Mouse (Mus musculus): ENCODE measurements around the gene Armh3. TPM values are rescaled to one million over a fixed set of nuclear protein-coding genes. Genes with fewer than 3 reads are reported as not detected.
A peak's percentile ranks its signal among the peaks of the same experiment; 100 is the strongest.

The Armh3 gene
- polyA plus RNA-seq, 1 experiment from 2014 or later = 7.5 TPM

DNA sequence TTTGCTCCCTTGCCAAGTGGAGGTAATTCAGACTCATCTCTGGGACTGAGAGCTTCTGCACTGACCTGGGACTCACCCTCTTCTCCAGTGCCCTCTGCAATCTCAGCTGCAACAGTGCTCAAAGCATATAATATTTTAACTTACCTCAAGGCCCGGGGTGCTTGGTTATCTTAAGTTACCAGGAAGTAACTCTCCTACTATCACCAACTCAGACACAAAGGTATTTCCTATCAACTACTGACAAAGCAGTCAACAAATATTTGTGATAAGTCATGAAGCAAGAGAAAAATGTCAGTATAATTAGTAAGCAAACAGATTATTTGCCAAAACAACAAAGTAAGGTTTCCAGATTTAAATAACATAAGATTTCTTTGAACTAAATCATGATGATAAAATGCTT is 125.0 kb downstream of the Armh3 start:
- 46% methylated on average over 1 of the region's 1 CpGs for WGBS
- no peaks in the 10 kb centered on the region for H3K4me1 ChIP-seq (replicated peaks; ENCODE audit: control insufficient read depth, insufficient read depth)
- no peak overlapping the region for H3K9ac ChIP-seq (ENCODE audit: low read length)
- no peaks in the 10 kb centered on the region for H3K36me3 ChIP-seq (ENCODE audit: control insufficient read depth, insufficient read depth, low read length)
- H3K27ac ChIP-seq (replicated peaks) = no peak overlapping the region
- no peak overlapping the region for H3K4me3 ChIP-seq (ENCODE audit: low read depth, low read length)
- TF ChIP-seq EP300 (optimal IDR thresholded peaks at IDR 0.05) (no peak), CTCF (IDR thresholded peaks at IDR 0.05; ENCODE audit: low read depth) (no peak)
- H3K9me3 ChIP-seq (ENCODE audit: control insufficient read depth, low read length) = no peaks in the 10 kb centered on the region
- H3K27me3 ChIP-seq (ENCODE audit: control insufficient read depth, insufficient read depth, low read length) = no peaks in the 10 kb centered on the region
- H3K4me2 ChIP-seq (replicated peaks; ENCODE audit: low read depth) = no peak overlapping the region
- DNase-seq (ENCODE audit: low spot score) = no peak
- no peak for ATAC-seq (ENCODE audit: low FRiP score, low TSS enrichment)

DNA sequence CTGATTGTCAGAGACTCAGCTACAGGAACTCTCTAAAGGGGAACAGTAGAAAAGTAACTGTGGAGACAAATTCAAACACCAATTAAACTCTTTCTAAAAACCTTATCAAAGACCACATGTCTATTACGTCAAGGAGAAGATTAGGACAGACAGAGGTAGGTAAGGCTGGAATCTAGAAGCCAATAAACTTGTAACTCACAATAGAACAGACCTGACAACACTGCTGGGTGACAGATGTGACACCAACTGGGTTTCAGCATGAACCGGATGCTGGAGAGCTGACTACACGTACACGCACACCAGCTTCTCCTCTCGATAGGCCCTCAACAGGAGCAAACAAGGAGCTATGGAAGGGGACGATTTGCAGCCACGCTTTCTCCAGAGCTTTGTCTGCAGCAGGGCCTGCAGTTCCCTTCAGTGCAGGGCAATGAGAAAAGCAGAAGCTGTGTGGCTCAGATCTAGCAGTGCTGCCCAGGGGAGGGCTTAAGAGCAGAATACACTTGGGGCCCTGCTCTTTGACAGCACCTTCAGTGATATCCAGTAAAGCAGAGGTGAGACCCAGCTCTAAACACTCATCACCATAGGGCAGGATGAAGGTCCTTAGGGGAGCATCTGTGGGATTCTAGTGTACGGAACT is 142.9 kb downstream of the Armh3 start:
- H3K27ac ChIP-seq (replicated peaks) = no peak overlapping the region
- no peak overlapping the region for H3K4me3 ChIP-seq (ENCODE audit: low read depth, low read length)
- no peaks in the 10 kb centered on the region for H3K27me3 ChIP-seq (ENCODE audit: control insufficient read depth, insufficient read depth, low read length)
- TF ChIP-seq CTCF (IDR thresholded peaks at IDR 0.05; ENCODE audit: low read depth) (no peak), EP300 (optimal IDR thresholded peaks at IDR 0.05) (no peak)
- WGBS = 63% methylated on average over 8 of the region's 8 CpGs
- H3K36me3 ChIP-seq (ENCODE audit: control insufficient read depth, insufficient read depth, low read length) = no peaks in the 10 kb centered on the region
- H3K4me2 ChIP-seq (replicated peaks; ENCODE audit: low read depth) = no peak overlapping the region
- H3K9ac ChIP-seq (ENCODE audit: low read length) = no peak overlapping the region
- no peak for ATAC-seq (ENCODE audit: low FRiP score, low TSS enrichment)
- no peaks in the 10 kb centered on the region for H3K9me3 ChIP-seq (ENCODE audit: control insufficient read depth, low read length)
- no peak for DNase-seq (ENCODE audit: low spot score)
- H3K4me1 ChIP-seq (replicated peaks; ENCODE audit: control insufficient read depth, insufficient read depth) = no peaks in the 10 kb centered on the region

DNA sequence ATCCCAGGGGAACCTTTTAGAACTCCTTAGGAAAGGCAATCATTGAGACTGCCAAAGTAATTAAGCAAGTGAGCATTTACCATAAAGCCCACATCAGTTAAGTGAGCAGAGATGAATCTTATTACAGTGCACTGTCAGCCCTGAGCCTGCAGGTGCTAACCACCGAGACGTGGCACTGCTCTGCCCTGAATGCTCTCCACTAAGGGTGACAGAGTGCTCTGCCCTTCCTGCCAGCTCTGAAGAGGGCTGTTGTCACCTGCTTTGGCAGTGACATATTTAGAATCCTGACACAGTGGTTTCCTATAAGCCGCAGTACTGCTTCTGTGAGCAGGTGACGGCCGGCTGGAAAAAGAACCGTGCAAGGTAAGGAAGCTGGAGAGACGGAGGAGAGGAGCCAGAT is 143.8 kb downstream of the Armh3 start:
- no peak overlapping the region for H3K9ac ChIP-seq (ENCODE audit: low read length)
- no peaks in the 10 kb centered on the region for H3K9me3 ChIP-seq (ENCODE audit: control insufficient read depth, low read length)
- TF ChIP-seq EP300 (optimal IDR thresholded peaks at IDR 0.05) = no peak
- no peak overlapping the region for H3K27ac ChIP-seq (replicated peaks)
- no peak overlapping the region for H3K4me3 ChIP-seq (ENCODE audit: low read depth, low read length)
- no peaks in the 10 kb centered on the region for H3K36me3 ChIP-seq (ENCODE audit: control insufficient read depth, insufficient read depth, low read length)
- no peak overlapping the region for H3K4me2 ChIP-seq (replicated peaks; ENCODE audit: low read depth)
- no peaks in the 10 kb centered on the region for H3K4me1 ChIP-seq (replicated peaks; ENCODE audit: control insufficient read depth, insufficient read depth)
- DNase-seq (ENCODE audit: low spot score) (no peak), ATAC-seq (ENCODE audit: low FRiP score, low TSS enrichment) (no peak)
- no peaks in the 10 kb centered on the region for H3K27me3 ChIP-seq (ENCODE audit: control insufficient read depth, insufficient read depth, low read length)
- 74% methylated on average over 7 of the region's 7 CpGs for WGBS

DNA sequence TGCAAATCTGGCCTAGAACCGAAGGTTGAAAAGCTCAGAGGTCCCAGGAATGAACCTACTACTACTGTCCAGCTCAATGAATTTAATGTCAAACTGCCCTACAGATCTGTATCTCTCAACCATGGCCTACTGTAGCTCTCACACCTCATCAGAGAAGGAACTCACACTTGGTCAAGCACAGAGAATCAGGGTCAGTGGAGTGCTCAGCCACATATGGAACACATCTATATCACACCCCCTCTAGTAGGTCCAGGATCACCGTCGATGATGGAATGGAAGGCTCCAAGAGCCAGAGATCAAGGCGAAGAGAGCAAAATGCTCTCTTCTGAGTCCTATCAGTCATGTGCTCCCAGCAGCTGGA is 150.6 kb downstream of the Armh3 start:
- Histone ChIP-seq H3K4me2 (replicated peaks; ENCODE audit: low read depth) (no peak overlapping the region), H3K4me1 (replicated peaks; ENCODE audit: control insufficient read depth, insufficient read depth) (no peaks in the 10 kb centered on the region), H3K9ac (ENCODE audit: low read length) (no peak overlapping the region), H3K27ac (replicated peaks) (no peak overlapping the region), H3K4me3 (ENCODE audit: low read depth, low read length) (no peak overlapping the region), H3K9me3 (ENCODE audit: control insufficient read depth, low read length) (no peaks in the 10 kb centered on the region), H3K36me3 (ENCODE audit: control insufficient read depth, insufficient read depth, low read length) (no peaks in the 10 kb centered on the region), H3K27me3 (ENCODE audit: control insufficient read depth, insufficient read depth, low read length) (no peaks in the 10 kb centered on the region)
- WGBS = 72% methylated on average over 4 of the region's 4 CpGs
- TF ChIP-seq CTCF (IDR thresholded peaks at IDR 0.05; ENCODE audit: low read depth) = no peak
- DNase-seq (ENCODE audit: low spot score) (no peak), ATAC-seq (ENCODE audit: low FRiP score, low TSS enrichment) (no peak)

DNA sequence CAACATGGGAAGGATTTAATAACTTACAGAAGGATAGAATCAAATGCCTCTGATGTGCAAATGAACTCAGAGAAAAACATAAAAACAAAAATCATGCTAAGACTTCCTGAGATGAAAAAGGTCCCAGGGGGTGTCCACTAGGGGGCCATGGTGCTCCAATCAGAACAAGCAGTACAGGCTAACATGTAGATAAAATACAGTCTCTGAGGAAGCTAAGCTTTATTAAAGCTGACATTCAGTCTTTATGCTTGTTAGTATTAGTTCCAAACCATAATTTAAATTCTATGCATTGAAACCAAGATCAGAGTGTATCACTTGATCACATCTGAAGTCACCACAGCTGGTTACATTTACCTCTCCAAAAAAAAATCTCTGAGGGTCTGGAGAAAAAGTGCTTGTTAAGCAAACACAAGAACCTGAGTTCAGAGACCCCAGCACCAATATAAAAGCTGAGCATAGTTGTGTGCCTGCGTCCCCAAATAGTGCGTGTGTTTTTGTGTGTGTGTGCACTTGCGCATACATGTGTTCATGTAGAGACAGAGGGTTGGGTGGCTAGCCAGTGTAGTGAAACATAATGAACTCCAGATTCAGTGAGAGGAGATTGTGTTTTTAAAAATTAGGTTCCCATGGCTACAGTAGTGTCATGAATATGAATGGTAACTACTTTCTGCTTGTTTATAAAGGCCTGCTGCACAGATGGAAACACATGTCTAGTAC is 151.1 kb downstream of the Armh3 start:
- Histone ChIP-seq H3K9me3 (ENCODE audit: control insufficient read depth, low read length) (no peaks in the 10 kb centered on the region), H3K4me2 (replicated peaks; ENCODE audit: low read depth) (no peak overlapping the region), H3K9ac (ENCODE audit: low read length) (no peak overlapping the region), H3K27ac (replicated peaks) (no peak overlapping the region), H3K36me3 (ENCODE audit: control insufficient read depth, insufficient read depth, low read length) (no peaks in the 10 kb centered on the region), H3K27me3 (ENCODE audit: control insufficient read depth, insufficient read depth, low read length) (no peaks in the 10 kb centered on the region), H3K4me3 (ENCODE audit: low read depth, low read length) (no peak overlapping the region), H3K4me1 (replicated peaks; ENCODE audit: control insufficient read depth, insufficient read depth) (no peaks in the 10 kb centered on the region)
- 80% methylated on average over 3 of the region's 3 CpGs for WGBS
- DNase-seq (ENCODE audit: low spot score) (no peak), ATAC-seq (ENCODE audit: low FRiP score, low TSS enrichment) (no peak)
- TF ChIP-seq EP300 (optimal IDR thresholded peaks at IDR 0.05) (no peak), CTCF (IDR thresholded peaks at IDR 0.05; ENCODE audit: low read depth) (peak; percentile 68)

DNA sequence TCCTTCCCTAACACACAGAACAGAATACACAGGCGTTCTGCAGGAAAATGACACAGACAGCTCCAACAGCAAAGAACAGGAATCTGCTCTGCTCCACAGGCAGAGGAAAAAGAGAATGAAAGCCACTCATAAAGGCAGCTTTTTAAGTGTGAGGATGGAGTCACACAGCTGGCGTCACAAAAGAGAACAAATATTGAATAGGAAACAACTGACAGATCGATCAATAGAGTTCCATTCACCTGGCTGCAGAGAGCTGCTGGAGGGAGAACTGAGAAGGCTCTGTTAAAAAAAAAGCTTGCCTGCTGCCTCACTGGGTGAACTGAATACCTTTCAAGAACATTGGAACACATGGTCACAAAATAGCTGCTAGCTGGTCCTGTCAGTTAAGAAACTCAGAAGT is 154.1 kb downstream of the Armh3 start:
- Histone ChIP-seq H3K9me3 (ENCODE audit: control insufficient read depth, low read length) (no peaks in the 10 kb centered on the region), H3K4me1 (replicated peaks; ENCODE audit: control insufficient read depth, insufficient read depth) (no peaks in the 10 kb centered on the region), H3K27ac (replicated peaks) (no peak overlapping the region), H3K36me3 (ENCODE audit: control insufficient read depth, insufficient read depth, low read length) (no peaks in the 10 kb centered on the region), H3K9ac (ENCODE audit: low read length) (no peak overlapping the region), H3K27me3 (ENCODE audit: control insufficient read depth, insufficient read depth, low read length) (no peaks in the 10 kb centered on the region), H3K4me3 (ENCODE audit: low read depth, low read length) (no peak overlapping the region), H3K4me2 (replicated peaks; ENCODE audit: low read depth) (no peak overlapping the region)
- DNase-seq (ENCODE audit: low spot score) (no peak), ATAC-seq (ENCODE audit: low FRiP score, low TSS enrichment) (no peak)
- no peak for TF ChIP-seq EP300 (optimal IDR thresholded peaks at IDR 0.05)
- no peak for TF ChIP-seq CTCF (IDR thresholded peaks at IDR 0.05; ENCODE audit: low read depth)
- 61% methylated on average over 3 of the region's 3 CpGs for WGBS
